Mouse (Mus musculus): ENCODE measurements around the gene 4930404H24Rik. TPM values are rescaled to one million over a fixed set of nuclear protein-coding genes. Genes with fewer than 3 reads are reported as not detected.

4930404H24Rik gene
- polyA plus RNA-seq, 1 experiment = not detected

DNA sequence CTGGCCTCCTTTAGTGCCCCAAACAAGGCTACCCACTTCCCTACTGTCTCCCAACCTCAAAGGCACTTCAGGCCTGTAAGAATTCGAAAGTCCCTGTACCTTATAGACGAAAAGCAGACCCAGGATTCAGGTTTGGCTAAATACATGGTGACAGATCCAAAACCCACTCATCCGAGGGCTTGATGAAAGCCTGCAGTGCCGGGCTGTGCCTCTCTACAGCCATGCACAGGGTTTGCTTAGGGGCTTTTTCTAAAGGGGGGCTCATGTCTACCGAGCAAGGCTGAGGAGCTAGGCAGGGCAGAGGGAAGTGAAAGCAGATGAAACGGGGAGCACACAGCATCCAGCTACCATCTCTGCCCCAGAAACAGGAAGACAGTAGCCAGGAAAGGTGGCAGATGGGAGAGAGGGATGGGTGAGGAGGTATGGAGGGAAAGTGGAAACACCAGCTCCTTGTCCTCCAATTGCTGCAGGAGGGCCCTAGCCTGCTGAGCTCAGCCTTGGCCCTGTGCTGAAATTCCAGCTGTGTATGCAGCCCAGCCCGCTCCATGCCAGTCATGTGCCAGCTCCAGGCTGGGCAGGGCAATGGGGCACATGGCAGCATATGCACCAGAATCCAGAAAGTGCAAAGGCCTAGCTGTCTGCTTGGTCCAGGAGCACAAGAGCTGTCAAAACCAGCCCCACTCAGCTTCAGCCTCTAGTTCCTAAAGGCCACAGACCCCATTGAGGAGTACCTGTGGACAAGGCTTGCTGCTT is 11.3 kb upstream of the 4930404H24Rik start:
- TF ChIP-seq CTCF (IDR thresholded peaks at IDR 0.05; ENCODE audit: borderline replicate concordance, insufficient read depth, low read depth, low read length) = no peak
- TF ChIP-seq POLR2A (IDR thresholded peaks at IDR 0.05; ENCODE audit: borderline replicate concordance, insufficient read depth, low read length) = no peak
- Histone ChIP-seq H3K4me1 (ENCODE audit: control insufficient read depth, insufficient read depth, low read length) (peaks cover 37% of the 10 kb centered on the region), H3K27me3 (ENCODE audit: control insufficient read depth, insufficient read depth, low read length) (no peaks in the 10 kb centered on the region), H3K4me3 (replicated peaks; ENCODE audit: insufficient read depth, low read depth, low read length) (no peak overlapping the region), H3K27ac (ENCODE audit: insufficient read depth, low read length) (no peak overlapping the region)
- peak in 1 of 2 experiments; percentile 29 for DNase-seq
- WGBS = 43% methylated on average over 7 of the region's 7 CpGs

DNA sequence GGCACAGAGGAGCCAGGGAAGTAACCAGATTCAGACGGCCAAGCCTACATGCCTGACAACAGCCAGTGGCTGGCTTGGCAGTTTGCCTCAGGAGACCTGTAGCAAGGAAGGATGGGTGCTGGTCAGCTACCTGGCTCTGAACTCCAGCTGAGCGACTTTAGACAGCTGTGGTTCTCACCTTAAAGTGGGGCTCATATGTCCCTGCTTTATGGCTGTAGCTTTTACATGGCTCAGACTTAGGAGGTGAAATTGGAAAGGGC is 10.8 kb upstream of the 4930404H24Rik start:
- WGBS = 55% methylated on average over 2 of the region's 2 CpGs
- no peak overlapping the region for H3K27ac ChIP-seq (ENCODE audit: insufficient read depth, low read length)
- no peak for DNase-seq
- no peaks in the 10 kb centered on the region for H3K27me3 ChIP-seq (ENCODE audit: control insufficient read depth, insufficient read depth, low read length)
- no peak for TF ChIP-seq CTCF (IDR thresholded peaks at IDR 0.05; ENCODE audit: borderline replicate concordance, insufficient read depth, low read depth, low read length)
- no peak for TF ChIP-seq POLR2A (IDR thresholded peaks at IDR 0.05; ENCODE audit: borderline replicate concordance, insufficient read depth, low read length)
- peaks cover 37% of the 10 kb centered on the region for H3K4me1 ChIP-seq (ENCODE audit: control insufficient read depth, insufficient read depth, low read length)
- H3K4me3 ChIP-seq (replicated peaks; ENCODE audit: insufficient read depth, low read depth, low read length) = no peak overlapping the region

DNA sequence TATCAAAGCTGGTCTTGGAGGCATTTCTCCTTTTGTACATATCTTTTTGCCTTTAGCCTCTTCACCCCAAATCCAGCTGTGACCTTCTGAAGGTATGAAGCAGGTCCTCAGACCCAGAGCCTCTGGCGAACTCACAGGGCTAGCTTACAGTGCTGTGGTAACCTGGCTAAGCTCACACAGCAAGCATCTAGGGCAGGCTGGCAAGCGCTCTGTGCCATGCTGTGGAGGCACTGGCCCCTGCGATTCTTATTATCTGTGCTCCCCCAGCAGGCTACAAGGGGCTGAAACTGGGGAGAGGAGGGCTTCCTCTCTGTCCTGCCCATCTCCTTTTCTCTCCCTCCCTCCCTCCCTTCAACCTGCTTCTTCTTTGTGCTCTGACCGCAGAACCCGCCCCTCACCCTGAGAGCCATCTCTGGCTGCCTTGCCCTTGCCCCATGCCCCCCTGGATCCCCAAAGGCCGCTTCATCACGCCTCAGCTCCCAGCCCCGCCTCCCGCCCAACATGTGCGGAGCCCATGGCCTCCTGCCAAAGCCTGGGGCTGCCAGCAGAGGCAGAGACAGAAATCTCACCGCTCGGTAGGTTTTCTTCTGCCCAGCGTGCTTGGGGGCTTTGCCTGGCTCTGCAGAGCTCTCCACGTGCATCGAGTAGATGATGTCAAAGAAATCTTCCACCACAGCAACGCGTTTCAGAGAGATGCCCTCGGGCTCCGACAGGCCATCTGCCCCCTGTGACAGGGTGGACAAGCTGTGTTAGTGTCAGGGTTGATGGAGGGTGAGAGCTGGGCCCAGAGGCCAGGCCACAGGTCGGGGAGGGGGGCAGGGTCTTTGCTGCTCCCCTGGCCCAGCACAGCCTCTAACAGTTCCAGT is 9.2 kb upstream of the 4930404H24Rik start:
- peak; percentile 75 to 79 for DNase-seq
- 4% methylated on average over 20 of the region's 20 CpGs for WGBS
- Histone ChIP-seq H3K27me3 (ENCODE audit: control insufficient read depth, insufficient read depth, low read length) (no peaks in the 10 kb centered on the region), H3K4me1 (ENCODE audit: control insufficient read depth, insufficient read depth, low read length) (peaks cover 37% of the 10 kb centered on the region), H3K4me3 (replicated peaks; ENCODE audit: insufficient read depth, low read depth, low read length) (no peak overlapping the region), H3K27ac (ENCODE audit: insufficient read depth, low read length) (no peak overlapping the region)
- TF ChIP-seq POLR2A (IDR thresholded peaks at IDR 0.05; ENCODE audit: borderline replicate concordance, insufficient read depth, low read length) = no peak
- no peak for TF ChIP-seq CTCF (IDR thresholded peaks at IDR 0.05; ENCODE audit: borderline replicate concordance, insufficient read depth, low read depth, low read length)

DNA sequence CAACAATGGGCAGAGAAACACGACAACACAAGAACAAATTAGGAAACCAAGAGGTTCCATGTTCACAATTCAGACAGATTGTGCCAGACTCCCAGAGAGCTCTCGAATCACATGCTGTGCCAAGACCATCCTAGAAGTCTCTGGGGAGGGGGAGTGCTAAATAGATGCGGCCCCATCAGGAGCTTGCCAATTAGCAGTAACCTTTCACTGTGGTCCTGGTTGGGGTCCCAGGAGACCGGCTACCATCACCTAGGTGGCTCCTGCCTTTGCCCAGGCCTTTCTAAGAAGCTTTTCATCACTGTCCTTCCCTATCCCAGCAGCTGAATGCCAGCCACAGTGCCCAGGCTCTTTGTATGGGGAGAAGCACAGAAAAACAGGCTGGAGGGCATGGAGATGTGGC is 8.5 kb upstream of the 4930404H24Rik start:
- DNase-seq = peak; percentile 30 to 33
- Histone ChIP-seq H3K4me3 (replicated peaks; ENCODE audit: insufficient read depth, low read depth, low read length) (no peak overlapping the region), H3K27me3 (ENCODE audit: control insufficient read depth, insufficient read depth, low read length) (no peaks in the 10 kb centered on the region), H3K27ac (ENCODE audit: insufficient read depth, low read length) (no peak overlapping the region), H3K4me1 (ENCODE audit: control insufficient read depth, insufficient read depth, low read length) (peaks cover 37% of the 10 kb centered on the region)
- 31% methylated on average over 4 of the region's 4 CpGs for WGBS
- no peak for TF ChIP-seq POLR2A (IDR thresholded peaks at IDR 0.05; ENCODE audit: borderline replicate concordance, insufficient read depth, low read length)
- no peak for TF ChIP-seq CTCF (IDR thresholded peaks at IDR 0.05; ENCODE audit: borderline replicate concordance, insufficient read depth, low read depth, low read length)

DNA sequence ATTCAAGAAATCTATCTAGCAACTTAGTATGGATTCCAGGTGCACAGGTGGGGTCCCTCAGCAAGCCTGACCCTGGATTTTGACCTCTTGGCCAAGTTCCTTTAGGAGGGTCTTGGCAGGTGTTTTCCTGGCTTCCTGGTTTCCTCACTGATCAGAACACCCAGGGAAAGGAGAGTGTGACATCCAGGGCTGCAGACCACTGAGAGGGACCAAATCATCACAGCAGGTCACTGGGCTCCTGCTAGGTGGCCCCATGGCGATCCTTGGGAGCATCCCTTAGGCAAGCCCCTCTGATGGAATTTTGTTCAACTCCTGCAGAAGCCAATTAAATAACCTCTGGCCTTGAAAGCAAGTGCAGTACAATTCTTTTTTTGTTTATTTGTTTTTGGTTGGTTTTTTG is 2.5 kb upstream of the 4930404H24Rik start:
- TF ChIP-seq POLR2A (IDR thresholded peaks at IDR 0.05; ENCODE audit: borderline replicate concordance, insufficient read depth, low read length) = no peak
- TF ChIP-seq CTCF (IDR thresholded peaks at IDR 0.05; ENCODE audit: borderline replicate concordance, insufficient read depth, low read depth, low read length) = no peak
- H3K27ac ChIP-seq (ENCODE audit: insufficient read depth, low read length) = no peak overlapping the region
- 81% methylated on average over 1 of the region's 1 CpGs for WGBS
- no peaks in the 10 kb centered on the region for H3K27me3 ChIP-seq (ENCODE audit: control insufficient read depth, insufficient read depth, low read length)
- DNase-seq = peak in 1 of 2 experiments; percentile 10
- H3K4me1 ChIP-seq (ENCODE audit: control insufficient read depth, insufficient read depth, low read length) = peaks cover 18% of the 10 kb centered on the region
- H3K4me3 ChIP-seq (replicated peaks; ENCODE audit: insufficient read depth, low read depth, low read length) = no peak overlapping the region

DNA sequence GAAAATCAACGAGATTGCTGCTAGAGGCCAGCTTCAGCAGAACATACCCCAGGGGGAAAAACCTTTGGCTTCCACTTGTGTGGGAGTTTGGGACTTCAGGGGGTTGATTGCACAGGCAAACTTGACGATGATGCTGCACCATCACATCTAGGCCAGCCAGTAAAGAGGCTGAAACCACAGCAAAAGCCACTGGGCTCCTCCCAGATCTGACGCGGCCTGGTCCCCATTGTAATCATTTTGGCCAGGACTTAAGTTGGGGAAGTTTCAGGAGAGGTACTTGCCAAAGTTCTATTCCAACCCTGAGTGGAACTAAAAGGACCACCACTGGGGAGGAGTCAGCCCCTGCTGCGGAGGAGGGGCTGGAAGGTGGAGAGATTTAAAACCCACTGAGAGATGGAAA is 1.6 kb upstream of the 4930404H24Rik start:
- DNase-seq = peak; percentile 38 to 53
- Histone ChIP-seq H3K27ac (ENCODE audit: insufficient read depth, low read length) (peak overlapping the region; percentile 99), H3K4me3 (replicated peaks; ENCODE audit: insufficient read depth, low read depth, low read length) (no peak overlapping the region), H3K27me3 (ENCODE audit: control insufficient read depth, insufficient read depth, low read length) (no peaks in the 10 kb centered on the region), H3K4me1 (ENCODE audit: control insufficient read depth, insufficient read depth, low read length) (peaks cover 21% of the 10 kb centered on the region)
- TF ChIP-seq POLR2A (IDR thresholded peaks at IDR 0.05; ENCODE audit: borderline replicate concordance, insufficient read depth, low read length) (no peak), CTCF (IDR thresholded peaks at IDR 0.05; ENCODE audit: borderline replicate concordance, insufficient read depth, low read depth, low read length) (no peak)
- WGBS = 23% methylated on average over 5 of the region's 5 CpGs

DNA sequence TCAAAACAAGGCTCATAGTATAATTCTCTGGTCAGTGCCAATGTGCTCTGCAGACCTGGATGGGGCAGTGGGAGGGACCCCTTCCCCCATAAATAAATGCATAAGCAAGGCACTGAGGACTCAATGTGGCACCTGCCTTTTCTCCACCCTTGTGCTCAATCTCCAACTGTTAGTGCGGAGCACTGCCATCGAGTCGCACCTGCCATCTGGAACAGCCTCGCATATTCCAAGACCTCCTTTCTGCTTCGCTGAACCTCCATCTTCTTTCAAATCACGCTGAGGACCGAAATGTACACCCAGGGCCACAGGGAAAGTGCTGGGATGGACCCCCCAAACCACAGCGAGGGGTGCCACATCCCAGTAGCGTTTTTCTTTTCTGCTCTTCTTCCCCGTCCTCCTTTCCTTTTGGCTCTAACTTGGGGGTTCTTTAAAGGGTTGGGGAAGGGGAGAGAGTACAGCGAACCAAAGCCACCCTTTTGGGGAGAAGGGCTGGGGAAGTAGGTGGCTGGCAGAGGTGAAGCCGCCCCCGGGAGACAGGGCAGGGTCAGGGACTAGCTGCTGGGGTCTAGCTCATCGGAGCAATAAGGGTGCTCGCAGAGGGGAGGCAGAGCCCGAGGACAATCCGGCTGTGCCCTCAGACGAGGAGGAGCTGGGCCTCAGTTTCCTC is 945 bp upstream of the 4930404H24Rik start:
- 3% methylated on average over 18 of the region's 18 CpGs for WGBS
- DNase-seq = peak; percentile 81 to 86
- peak overlapping the region; percentile 95 for H3K4me3 ChIP-seq (replicated peaks; ENCODE audit: insufficient read depth, low read depth, low read length)
- H3K27ac ChIP-seq (ENCODE audit: insufficient read depth, low read length) = peak overlapping the region; percentile 99
- TF ChIP-seq POLR2A (IDR thresholded peaks at IDR 0.05; ENCODE audit: borderline replicate concordance, insufficient read depth, low read length) = peak; percentile 50; the same call in 1 of the 2 replicates
- TF ChIP-seq CTCF (IDR thresholded peaks at IDR 0.05; ENCODE audit: borderline replicate concordance, insufficient read depth, low read depth, low read length) = no peak
- no peaks in the 10 kb centered on the region for H3K27me3 ChIP-seq (ENCODE audit: control insufficient read depth, insufficient read depth, low read length)
- peaks cover 28% of the 10 kb centered on the region for H3K4me1 ChIP-seq (ENCODE audit: control insufficient read depth, insufficient read depth, low read length)
